Mouse (Mus musculus): ENCODE results near the gene Edn3. TPM values are rescaled to one million over a fixed set of nuclear protein-coding genes. Genes with fewer than 3 reads are reported as not detected.

Edn3 gene
- total RNA-seq, 4 experiments from 2014 or later: 5.1 to 7.7 (median 6.0) TPM

GRCm38 (mm10) chr2:174796998-174797397 is 36.6 kb downstream of the Edn3 start:
- no peak for DNase-seq (ENCODE audit: low spot score in 2 of 2)

GRCm38 (mm10) chr2:174797495-174798068 is 37.2 kb downstream of the Edn3 start:
- DNase-seq (ENCODE audit: low spot score in 2 of 2): no peak

- no peak for DNase-seq (ENCODE audit: low spot score in 2 of 2)
Observed at GRCm38 (mm10) chr2:174802453-174802852, 42.0 kb downstream of the Edn3 start.

DNA sequence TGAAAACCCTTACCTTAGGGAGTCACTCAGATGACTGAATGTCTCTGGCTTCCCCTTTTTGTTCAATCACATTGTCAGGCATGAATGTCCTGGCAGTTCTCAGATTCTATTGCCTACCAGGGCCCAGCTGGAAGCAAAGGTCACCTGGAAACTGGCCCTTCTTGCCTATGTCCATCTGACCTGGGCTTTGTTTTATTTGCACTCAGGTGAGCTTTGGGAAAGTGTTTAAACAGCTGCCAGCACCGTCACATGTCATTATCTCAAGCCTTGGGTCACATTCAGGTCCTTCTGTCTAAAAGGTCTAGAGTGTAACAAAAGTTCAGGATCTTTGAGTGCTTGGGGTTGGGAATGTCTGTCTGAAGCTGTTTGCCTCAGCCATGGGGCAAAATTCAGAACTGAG is 43.2 kb downstream of the Edn3 start:
- DNase-seq (ENCODE audit: low spot score in 2 of 2): no peak

DNA sequence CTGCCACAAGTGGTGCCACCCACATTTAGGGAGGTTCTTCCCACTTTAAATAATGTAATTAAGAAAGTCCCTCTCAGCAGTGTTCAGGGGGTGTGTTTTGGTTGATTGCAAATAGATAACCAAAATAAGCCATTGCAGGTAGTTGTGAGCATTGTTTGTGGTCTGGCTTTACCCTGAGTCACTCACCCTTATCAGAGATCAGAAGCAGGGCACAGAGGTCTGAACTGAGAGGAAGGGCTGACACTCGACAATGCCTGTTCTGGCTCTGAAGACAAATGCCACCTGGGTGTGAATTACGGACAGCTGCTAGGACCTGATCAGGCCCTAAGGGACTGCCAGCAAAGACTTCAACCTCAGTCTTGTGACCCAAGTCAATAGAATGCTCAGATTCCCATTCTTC is 47.5 kb downstream of the Edn3 start:
- DNase-seq (ENCODE audit: low spot score in 2 of 2): no peak

- no peak for DNase-seq (ENCODE audit: low spot score in 2 of 2)
Observed at GRCm38 (mm10) chr2:174809296-174809695, 48.9 kb downstream of the Edn3 start.

- no peak for DNase-seq (ENCODE audit: low spot score in 2 of 2)
Observed at GRCm38 (mm10) chr2:174813306-174813705, 52.9 kb downstream of the Edn3 start.

- no peak for DNase-seq (ENCODE audit: low spot score in 2 of 2)
Observed at GRCm38 (mm10) chr2:174816163-174816562, 55.7 kb downstream of the Edn3 start.

DNA sequence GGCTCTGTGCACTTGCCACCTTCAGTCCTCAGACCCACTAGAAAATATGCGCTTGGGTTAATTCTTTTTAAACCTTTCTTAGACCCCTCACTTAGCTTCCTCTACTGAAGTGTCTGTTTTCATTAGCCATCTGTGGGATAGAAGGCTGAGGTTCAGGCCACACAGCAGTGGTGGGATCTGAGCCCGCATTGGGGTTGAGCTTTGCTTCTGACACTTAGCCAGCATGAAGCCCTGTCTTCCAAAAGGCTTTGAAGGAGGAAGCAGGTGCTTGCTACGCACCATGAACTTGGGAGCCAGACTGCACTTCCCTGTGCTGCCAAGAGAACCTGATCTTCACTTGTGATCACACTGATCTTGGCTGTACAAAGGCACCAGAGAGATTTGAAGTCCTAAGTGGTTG is 59.9 kb downstream of the Edn3 start:
- DNase-seq (ENCODE audit: low spot score in 2 of 2): no peak

GRCm38 (mm10) chr2:174827829-174828228 is 67.4 kb downstream of the Edn3 start:
- DNase-seq (ENCODE audit: low spot score in 2 of 2): no peak

- no peak for DNase-seq (ENCODE audit: low spot score in 2 of 2)
Observed at GRCm38 (mm10) chr2:174833608-174834007, 73.2 kb downstream of the Edn3 start.

Other genes with a start within 250 kb of the Edn3 start
- 10 to 100 TPM; 13.3 to 17.1 (median 15.1) TPM for gene Zfp831, start 117.1 kb upstream of the Edn3 start, total RNA-seq (2022)
- gene Gm14444, start 249.6 kb downstream of the Edn3 start, total RNA-seq (2022): 1 to 10 TPM; 1.7 to 2.9 (median 2.8) TPM

Data from left cerebral cortex, adult 8-10 months (tissue).